Mouse (Mus musculus) frontal cortex, postnatal 10 days (tissue): ENCODE results near the gene Cym.

Experiments
- DNase-seq, 2 experiments: peaks; one replicate each; pipeline ENCODE4 v3.0.0; 2022; ENCODE audit warnings: low spot score in 2 of 2, mixed read lengths in 1 of 2

Cym gene

DNA sequence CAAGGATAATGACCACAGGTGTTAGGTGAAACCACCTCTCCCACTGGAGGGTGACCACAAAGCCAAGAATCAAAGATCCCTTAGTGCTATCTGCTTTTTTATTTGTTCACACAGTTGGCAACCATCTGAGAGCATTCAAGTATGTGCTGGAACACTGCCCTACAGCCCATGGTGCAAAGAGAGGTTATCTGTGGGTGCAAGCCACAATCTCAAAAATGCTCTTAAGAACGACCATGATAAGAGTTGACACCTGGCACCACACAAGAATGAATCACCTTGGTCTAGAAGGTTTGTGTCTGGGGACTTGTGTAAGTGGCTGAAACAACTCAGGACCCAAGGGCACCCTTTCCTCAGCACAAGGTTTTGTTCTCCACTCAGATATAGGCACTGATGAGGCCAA, 1.7 kb upstream of the Cym start:
- DNase-seq: no peak

DNA sequence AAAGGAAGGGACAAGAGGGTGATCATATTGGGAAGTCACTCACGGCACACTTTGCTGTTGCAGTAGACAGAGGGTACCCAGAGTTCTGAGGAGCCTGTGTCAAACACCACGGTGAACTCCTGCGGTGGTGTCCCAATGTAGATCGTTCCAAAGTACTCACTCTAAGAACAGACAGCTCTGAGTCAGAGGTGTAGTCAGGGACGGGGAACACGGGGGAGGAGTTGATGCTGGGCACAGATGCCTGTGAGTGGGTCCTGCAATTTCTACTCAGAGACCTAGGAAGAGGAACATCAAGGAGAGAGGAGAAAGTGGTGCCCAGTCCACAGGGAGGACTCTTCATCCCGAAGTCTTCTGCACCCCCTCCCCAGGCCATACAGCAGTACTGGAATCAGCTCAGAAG, 3.0 kb downstream of the Cym start:
- no peak for DNase-seq

DNA sequence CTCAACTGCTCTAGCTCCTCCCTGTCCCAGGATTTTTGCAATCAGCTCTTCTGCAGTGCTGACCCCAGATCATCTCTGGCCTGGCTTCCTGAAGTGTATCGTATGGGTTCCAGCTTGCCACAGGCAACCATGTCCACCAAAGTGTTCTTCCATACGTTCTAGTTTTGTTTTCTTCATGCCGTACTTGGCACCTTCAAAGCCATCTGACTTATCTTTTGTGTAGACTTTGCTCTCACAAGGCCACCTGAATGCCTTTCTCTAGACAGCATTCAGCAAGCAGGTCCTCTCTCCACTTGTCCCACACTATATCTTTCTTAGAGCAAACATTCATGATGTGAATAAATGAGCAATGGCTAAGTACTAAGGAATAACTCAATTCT, 4.4 kb downstream of the Cym start:
- DNase-seq: no peak

DNA sequence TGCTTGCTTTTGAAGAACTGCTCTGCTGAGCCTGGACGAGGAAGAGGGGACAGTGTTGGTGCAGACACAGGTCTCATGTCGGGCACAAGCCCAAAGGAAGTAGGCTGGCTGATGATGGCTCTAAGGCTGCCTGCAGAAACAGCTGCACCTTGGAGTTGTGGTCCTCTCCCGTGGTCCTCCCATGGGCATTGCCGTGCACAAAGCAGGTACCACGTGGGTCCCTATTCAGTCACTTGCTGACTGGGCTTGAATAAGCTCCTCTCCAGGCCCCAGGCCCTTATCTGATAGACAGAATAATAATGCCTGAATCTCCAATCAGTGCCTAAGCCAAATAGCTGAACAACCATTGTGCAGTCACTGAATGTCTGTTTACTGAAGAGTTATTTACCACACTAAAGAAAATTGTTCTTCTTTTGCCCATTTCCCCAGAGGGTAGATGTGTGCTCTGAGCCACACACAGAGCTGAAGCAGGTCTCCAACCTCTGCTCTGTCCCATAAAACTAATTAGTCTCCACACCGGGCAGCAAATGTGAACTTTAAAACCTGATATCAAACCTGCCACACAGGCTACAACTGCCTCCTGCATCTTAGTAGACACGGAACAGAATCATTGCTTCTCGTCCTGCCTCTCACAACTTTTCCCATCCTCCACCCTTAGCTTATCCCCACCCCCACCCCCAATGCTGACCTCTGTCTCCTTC, 5.0 kb downstream of the Cym start:
- DNase-seq: no peak

DNA sequence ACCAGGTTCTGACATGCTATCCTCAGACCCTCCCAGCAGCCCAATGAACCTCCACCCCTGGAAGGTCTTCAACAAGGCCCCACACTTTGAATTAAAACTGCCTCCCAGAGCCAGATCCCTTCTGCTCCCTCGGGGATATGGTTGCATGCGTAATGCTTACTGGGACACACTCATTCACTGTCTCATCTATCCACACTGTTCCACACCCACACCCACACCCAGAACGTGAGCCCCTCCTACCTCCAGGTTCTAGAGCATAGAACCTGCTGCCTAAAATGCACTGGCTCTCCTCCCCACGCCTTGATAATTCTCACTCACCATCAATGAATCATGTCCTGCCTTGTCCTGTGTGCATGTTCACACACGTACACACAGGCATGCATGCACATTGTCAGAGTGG, 6.9 kb downstream of the Cym start:
- DNase-seq: no peak

DNA sequence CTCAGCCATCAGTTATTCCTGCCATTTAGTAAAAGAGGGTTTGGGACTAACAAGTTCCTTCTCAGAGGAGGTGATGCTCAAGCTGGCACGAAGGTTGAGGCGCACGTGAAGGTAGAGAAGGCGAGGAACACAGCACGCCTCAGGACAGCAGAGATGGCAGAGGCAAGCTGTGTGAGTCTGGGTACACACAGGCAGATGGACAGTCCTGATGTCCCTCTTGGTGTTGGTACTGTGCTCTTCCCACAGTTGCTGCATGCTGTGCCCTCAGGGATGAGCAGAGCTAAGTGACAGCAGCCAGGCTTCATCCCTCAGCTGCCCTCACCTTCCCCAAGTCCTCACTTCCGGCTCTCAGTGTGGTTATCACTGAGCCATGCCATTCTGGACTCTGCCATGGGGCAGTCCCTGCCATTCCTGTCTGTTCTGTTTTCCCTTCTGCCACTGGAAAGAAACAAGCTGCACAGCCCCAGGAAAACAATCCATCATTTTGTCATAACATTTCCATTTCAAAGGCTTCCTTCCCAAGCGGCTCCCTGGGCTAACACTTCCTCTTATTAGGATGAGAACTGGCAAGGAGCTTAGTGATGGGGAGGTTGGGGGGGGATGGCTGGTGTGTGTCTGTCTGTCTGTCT, 13.8 kb downstream of the Cym start:
- DNase-seq: no peak

DNA sequence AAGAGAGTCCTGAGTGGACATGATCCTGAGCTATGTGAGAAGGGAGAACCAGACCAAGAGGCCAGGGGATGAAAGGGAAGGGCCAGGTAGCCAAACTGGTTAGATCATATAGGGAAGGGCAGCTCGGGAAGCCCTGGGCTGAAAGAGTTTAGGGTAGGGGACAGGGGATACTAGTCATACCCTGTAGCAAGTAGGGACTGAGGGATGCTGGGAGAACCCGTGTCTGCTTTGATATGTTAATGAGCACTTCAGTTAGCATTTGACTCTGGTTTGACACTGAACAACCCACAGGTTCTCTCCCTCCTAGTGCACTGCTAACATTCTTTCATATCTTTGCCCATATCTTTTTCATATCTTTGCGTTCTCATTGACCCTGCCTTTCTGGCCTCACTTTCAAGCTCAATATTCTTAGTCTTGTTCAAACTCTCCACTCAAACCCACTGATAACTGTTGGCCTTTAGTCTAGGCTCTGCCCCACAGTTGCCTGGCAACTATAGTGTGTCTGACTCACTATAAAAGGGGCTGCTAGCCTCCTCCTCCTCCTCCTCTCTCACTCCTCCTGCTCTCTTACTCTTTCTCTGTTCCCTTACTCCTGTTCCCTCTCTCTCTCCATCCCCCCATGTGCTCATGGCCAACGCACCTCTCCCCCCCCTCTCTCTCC, 14.9 kb downstream of the Cym start:
- DNase-seq: no peak

DNA sequence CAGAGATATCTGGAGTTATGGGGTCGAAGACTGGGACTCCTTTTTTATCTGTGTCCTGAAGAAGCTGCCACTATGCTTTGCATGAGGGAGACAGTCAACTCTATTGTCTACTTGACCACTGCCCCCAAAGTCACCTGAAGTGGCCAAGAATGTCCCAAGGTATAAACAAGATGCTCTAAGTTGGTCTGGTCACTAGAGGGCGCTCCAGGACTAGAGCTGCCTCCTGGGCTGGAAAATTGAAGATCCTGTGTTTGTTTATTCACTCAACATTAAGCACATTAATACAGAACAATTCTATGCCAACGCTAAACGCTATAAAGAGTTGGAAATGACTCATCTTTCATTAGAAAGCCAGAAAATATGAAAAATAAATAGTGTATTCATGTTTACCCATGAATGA, 15.5 kb downstream of the Cym start:
- DNase-seq: peak in 1 of 2 experiments; percentile 53

DNA sequence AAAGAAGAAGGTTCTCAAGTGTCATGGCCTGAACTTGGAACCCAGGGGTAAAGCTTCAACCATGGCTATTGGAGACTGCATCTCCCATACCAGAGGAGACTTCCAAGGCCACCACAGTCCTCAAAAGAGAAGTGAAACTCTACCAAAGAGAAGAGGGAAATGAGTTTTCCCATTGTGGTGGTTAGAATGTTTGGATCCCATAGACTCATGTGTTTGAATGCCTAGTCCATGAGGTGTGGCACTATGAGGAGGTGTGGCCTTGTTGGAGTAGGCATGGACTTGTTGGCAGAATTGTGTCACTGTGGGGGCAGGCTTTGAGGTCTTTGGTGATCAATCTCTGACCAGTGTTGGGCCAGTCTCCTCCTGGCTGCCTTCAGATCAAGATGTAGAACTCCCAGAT, 16.4 kb downstream of the Cym start:
- DNase-seq: no peak

DNA sequence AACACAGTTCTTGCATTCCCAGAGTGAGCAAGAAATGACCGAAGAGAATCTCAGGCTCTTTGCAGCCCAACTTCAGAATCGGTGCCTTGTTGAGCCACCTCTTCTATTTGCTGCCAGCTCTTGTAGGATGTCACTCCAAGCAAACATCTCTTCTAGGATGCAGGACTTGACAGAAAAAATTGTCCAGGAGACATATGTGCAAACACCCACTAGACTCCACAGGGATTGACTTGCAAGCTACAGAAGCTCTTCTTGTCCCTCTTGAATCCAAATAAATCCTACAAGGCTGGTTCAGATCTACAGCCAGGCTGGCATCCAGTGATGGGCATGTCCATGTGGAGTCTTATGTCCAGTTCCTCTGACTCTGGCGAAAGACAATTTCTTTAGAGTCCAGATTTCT, 17.1 kb downstream of the Cym start:
- DNase-seq: no peak

DNA sequence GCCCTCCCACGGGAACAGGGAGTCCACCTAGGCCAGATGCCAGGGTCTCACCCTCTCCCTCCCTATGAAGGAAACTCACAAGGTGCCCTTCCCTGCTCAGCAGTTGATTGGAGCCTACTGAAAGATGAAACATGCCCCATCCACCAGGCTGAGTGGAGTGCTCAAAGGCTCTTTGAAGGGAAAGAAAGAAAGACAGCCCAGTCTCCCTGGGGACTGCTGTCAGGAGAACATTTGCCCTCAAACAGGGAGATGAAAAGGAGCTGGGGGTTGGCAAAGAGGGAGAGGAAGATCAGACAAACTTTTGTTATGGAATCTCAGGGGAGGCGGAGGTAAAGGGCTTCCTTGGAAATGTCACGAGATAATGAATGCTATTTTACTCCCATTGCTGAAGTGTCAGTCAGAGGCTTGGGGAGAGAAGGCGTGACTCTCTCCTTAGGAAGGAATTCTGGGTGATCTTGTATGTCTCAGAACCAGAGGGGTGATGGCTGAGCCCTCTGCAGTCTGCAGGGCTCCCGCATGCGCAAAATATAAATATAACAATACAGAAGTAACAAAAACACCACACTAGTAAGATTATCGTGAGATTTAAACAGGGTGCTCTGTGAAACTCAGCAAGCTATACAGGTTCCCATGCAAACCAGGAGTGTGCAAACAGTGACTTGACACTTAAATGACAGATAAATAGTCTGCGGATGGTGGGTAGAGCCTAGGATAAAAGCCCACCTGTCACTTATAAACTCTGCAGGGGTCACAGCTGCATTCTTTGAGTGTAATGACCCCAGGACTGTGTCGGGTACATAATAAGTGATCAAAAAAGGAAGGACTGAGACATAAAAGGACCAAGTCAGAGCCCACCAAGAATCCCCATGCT, 20.0 kb downstream of the Cym start:
- DNase-seq: no peak

DNA sequence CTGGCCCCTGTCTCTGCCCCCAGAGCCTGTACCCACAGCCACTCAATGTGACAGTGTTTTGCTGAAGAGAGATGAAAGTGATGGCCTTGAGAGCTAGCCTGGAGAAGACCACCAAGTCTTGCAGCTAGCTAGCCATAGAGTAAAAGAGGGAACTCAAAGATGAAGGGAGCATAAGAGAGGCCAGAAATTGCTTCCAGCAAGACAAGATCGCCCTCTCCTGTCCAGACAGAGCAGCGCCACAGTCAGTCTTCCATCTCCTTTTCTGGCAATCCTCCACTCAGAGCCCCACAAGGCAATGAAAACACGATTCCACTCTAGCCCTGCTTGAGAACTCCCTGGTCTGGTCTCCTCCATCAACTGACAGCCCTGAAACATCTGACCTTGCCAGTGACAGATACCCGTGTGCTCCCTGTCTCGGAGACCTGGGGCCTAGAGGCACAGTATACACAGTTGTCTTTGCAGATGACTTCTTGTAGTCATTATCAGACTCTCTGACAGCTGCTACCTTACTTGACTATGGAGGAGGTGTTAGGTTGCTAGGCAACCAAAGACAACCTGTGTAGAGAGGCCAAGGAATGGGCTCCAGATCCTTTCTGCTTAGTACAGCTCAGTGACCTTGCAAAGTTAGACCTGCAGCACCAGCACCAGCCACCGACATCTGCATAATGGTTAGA, 33.2 kb downstream of the Cym start:
- DNase-seq: peak; percentile 44 to 71

DNA sequence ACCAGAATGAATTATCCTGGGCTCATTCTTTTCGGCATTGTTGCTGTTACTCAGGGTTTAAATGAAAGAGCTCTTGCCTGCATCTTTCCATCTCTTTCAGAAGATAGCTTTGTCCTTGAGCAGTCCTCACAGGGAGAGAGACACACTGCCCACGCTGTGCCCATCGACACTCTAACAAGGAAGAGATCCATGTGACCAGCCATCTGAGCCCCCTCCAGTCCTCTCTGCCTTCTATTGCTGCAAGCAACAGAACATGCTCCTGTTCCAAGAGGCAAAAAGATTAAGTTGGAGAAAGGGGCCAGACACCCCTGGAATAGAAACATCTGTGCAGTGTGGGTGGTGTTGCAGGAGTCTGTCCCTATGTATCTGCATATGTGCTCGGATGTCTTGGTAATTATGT, 34.5 kb downstream of the Cym start:
- DNase-seq: no peak

DNA sequence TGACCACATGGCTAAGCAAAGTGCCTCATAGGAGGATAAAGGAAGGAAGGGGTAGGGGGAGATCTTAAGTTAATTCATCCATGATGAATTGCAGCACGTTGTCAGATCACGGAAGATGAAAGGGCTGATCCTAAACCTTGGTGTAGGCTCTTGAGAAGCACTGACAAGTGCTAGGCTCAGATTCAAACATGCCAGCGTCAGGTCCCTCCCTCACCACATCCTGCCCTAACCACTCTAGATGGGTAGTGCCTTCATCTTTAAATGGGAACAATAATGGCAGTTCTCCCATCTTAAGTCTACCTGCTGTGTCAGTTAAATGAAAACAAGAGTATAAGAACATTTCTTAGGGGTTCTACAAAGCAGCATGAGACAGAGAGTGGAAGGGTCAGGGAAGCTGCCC, 35.9 kb downstream of the Cym start:
- DNase-seq: no peak

DNA sequence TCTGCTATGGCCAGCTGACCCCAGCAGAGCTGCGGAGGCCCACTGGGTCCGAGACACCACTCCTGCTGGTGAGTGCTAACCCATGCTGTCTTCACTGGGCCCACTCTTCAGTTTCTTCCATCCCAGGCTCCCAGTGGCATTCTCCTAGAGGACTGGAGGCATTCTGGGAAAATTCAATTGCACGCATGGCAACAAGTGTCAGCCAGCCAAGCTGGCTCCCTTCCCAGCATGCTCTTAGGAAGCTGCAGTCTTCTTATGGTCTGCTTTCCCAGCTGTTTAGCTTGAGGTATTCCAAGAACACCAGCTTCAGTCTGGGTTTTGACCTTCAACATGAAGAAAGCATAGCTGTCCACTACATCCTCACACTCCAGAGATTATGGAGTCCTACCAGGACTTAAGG, 38.4 kb downstream of the Cym start:
- no peak for DNase-seq

DNA sequence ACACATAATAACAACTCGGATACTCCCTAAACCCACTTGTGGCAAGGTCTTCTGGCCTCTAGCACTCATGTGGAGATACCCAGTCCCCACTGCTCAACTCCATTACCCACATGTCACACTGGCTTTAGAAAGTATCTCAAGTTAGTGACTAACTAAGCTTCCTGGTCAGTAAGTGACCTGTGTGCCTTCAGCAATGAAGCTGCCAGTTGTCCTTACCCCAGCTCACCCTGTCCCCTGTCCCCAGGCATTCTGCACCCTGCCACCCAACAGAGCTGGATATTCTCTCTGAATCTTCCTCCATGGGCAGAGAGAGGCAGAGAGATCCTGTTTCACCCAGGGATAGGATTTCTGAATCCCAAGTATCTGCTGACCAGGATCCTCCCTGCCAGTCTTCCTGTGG, 38.8 kb downstream of the Cym start, which contains the start of gene Kcna10:
TSS of gene Kcna10 (plus strand) at position 301 of the 400 bp plus-strand sequence.
- no peak for DNase-seq

DNA sequence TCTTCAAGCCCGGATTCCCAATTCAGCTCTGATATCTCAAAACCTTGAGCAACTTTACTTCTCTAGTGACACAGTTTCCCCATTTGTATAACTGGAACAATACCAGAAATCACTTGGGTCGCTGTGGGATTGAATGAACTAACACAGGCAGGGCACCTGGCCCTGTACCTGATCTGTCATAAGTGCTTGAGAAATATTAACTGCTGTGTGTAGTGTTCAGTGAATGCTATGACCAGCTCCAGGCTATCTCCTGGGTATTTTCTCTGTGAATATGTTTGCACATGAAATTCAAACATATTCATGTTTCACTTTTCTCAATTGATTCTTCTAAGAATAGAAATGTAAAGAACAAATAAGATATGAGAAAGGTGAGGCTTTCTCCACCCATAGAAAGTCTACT, 40.7 kb downstream of the Cym start:
- DNase-seq: no peak

DNA sequence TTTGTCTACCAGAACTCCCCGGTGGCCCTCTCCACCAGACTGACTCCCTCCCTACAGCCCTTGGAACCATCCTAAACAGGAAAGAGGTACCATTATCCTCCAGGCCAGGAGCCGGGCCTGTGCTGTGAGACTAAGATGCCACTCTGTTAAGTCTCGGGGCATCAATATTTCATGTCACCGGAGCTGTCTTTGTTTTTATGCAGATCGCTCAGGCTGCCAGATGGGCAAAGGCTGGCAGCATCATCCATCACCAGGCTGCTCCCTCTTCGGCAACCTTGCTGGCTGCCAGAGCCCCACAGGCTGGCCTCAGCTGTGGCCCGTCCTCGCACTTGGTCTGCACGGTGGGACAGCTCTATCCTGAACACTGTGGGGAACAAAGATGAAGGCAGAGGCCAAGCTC, 45.0 kb downstream of the Cym start:
- no peak for DNase-seq

DNA sequence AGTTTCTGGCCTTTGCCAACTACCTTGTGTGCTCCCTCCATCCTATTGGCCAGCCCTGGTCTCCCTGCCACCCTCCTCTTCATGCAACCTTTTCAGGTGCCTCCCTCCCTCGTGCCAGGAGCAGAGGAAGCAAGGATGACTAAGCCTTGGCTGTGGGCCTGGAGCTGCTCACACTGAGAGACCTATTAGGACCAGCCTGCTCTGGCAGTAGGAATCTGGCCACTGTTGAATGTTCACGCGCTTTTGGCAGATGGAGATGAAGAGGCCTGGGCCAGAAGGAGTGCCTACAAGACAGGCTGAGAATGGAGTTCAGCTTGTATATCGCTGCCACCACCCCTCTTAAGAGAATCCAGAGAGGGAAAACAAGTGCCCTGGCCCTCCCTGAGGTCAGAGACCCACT, 46.0 kb downstream of the Cym start:
- no peak for DNase-seq

DNA sequence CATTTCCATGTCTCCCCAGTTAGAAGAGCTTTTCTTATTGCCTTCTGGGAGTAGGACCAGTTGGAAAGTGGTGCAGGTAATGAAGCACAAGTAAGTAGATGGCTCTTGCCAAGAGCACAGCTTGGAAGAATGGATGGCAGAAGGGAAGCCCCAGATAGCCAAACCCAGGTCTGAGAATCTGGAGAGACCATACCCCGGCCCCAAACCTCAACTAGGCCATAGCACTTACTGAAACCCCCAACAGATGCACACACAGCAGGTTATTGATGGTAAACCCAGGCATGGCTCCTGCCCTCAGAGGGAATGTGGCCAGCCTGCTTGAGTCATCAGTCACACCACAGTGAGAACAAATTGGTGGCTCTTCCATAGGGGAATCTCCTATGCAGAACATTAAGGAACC, 49.0 kb downstream of the Cym start:
- DNase-seq: no peak

DNA sequence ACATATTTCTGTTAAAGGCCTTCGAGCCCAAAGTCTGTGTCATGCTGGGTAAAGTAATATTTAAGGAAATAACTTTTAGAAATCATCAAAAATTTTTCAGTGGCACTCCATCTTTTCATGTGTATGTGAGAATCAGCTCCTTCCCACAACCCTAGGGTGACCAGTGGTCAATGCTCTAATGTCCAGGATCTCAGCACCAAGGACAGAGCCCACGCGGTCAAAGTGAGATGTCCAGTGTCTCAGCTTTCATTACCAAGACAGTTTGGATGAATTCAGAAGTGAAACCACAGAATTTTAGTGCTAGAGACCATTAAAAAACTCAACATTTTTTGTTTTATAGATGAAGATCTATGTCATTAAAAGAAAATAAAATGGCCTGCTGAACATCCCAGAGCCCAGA, 49.6 kb downstream of the Cym start:
- DNase-seq: no peak

DNA sequence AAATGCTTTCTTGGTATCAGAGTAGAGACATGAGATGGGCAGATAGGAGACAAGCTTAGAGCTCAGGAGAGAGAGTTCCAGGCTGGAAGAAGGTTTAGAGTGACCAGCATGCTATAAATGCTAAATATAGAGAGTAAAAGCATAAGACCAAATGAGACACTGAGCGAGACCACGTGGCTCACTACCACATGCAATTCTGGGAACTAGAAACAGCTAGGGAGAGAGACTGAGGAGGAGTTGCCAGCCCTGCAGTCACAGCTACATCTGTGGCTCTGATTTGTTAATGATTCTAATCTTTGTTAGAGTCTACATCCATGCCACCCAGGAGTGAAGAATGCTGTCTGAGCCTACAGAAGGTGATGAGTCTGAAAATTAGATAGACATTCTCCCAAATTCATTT, 52.0 kb downstream of the Cym start:
- DNase-seq: no peak
